9 mouse cellular contexts compared by ENCODE assay signal in genomic region chrX:10775714-10776515, GRCm38 (mm10).
A peak's percentile ranks its signal among the peaks of the same experiment; 100 is the strongest.
DNase-seq lines count a peak whose midpoint lies in the region; ATAC-seq and TF ChIP-seq lines count a peak whose summit lies in the region.
"Had no signal": no experiment of that assay in that cellular context is flagged by ENCODE, and none has a peak within 500 bp of the region (broad histone marks: within the 10 kb centered on the region; RNA-seq: fewer than 3 reads in every experiment).

No protein-coding gene starts in this region.

- in situ Hi-C loops in Patski (cut with MboI; ENCODE audit: low pct_unique_long_range_greater_than_20kb): no loop called here

- H3K9me3 ChIP-seq in heart, embryonic 12.5 days (replicated peaks): no peaks in the 10 kb centered on the region
- no peaks in the 10 kb centered on the region for H3K9me3 ChIP-seq in midbrain, embryonic 11.5 days (ENCODE audit: control insufficient read depth, low read length)

- H3K36me3 ChIP-seq in heart, embryonic 12.5 days: no peaks in the 10 kb centered on the region
- no peaks in the 10 kb centered on the region for H3K36me3 ChIP-seq in midbrain, embryonic 11.5 days (ENCODE audit: control insufficient read depth, insufficient read depth, low read length)

- 51% methylated on average over 8 of the region's 8 CpGs for WGBS in heart, embryonic 12.5 days
- WGBS in midbrain, embryonic 11.5 days: 48% methylated on average over 8 of the region's 8 CpGs

- ATAC-seq in heart, embryonic 12.5 days (ENCODE audit: insufficient number of reproducible peaks, low FRiP score): no peak
- ATAC-seq in Patski: peak; percentile 39
- no peak for ATAC-seq in megakaryocyte progenitor cell, adult 5-6 weeks (replicated peaks; ENCODE audit: poor library complexity)
- no peak for ATAC-seq in midbrain, embryonic 11.5 days (ENCODE audit: low FRiP score)

- no peak overlapping the region for H3K27ac ChIP-seq in heart, embryonic 12.5 days (ENCODE audit: poor library complexity, severe bottlenecking)
- H3K27ac ChIP-seq in midbrain, embryonic 11.5 days (ENCODE audit: low read depth, low read length): no peak overlapping the region

- no peaks in the 10 kb centered on the region for H3K4me1 ChIP-seq in heart, embryonic 12.5 days (replicated peaks)
- no peaks in the 10 kb centered on the region for H3K4me1 ChIP-seq in midbrain, embryonic 11.5 days (ENCODE audit: control insufficient read depth, insufficient read depth, low read length)

- no peaks in the 10 kb centered on the region for H3K27me3 ChIP-seq in heart, embryonic 12.5 days (replicated peaks)
- peaks cover 35% of the 10 kb centered on the region for H3K27me3 ChIP-seq in Patski
- no peaks in the 10 kb centered on the region for H3K27me3 ChIP-seq in midbrain, embryonic 11.5 days (ENCODE audit: control insufficient read depth, insufficient read depth, low read length)

- POLR2A ChIA-PET in Patski (lab: Charles Lee): no interaction called here

- H3K4me2 ChIP-seq in heart, embryonic 12.5 days: no peak overlapping the region
- H3K4me2 ChIP-seq in midbrain, embryonic 11.5 days: no peak overlapping the region

- no peak overlapping the region for H3K9ac ChIP-seq in heart, embryonic 12.5 days
- H3K9ac ChIP-seq in midbrain, embryonic 11.5 days (ENCODE audit: low read length): no peak overlapping the region

- TF ChIP-seq CTCF in Patski (IDR thresholded peaks at IDR 0.05): no peak

- H3K4me3 ChIP-seq in heart, embryonic 12.5 days: no peak overlapping the region
- H3K4me3 ChIP-seq in midbrain, embryonic 11.5 days (ENCODE audit: low read depth, low read length): no peak overlapping the region
- H3K4me3 ChIP-seq: erythroblast, embryonic 14.5 days had no signal

- DNase-seq in heart, adult 18-20 months: peak; percentile 15 to 48
- no peak for DNase-seq in Patski (ENCODE audit: low read depth, low spot score)
- DNase-seq in kidney, adult 8-10 months: peak; percentile 8 to 9
- DNase-seq in lung, postnatal 10 days: peak; percentile 31
- DNase-seq in T-cell, adult 2 months (ENCODE audit: low spot score): no peak
- DNase-seq in midbrain, embryonic 11.5 days (ENCODE audit: low spot score, missing footprints): no peak

- CTCF ChIA-PET in Patski (lab: Charles Lee): interaction anchor here (1.3 to 1.4 kb wide), 2 partner anchors 16 to 21 kb away, joined by 3 to 8 read pairs; no protein-coding TSS in a partner anchor

Comparison
In these comparisons a context has a peak if more than half of its experiments do, and no peak if none do; other contexts are left out.
1. DNase-seq: peak in heart, adult 18-20 months (2 of 2), kidney, adult 8-10 months (2 of 2) and lung, postnatal 10 days (single experiment); none in Patski (single experiment), T-cell, adult 2 months (single experiment) and midbrain, embryonic 11.5 days (single experiment).